Mouse (Mus musculus) mature B cell (primary cell): ENCODE measurements at regions not wholly inside any gene's neighbourhood (a gene's known extent, or its start where the extent isn't known, plus 50 kb on each side); places are given as distances from the start of the nearest gene placed in this dataset.

Experiments
- in situ Hi-C: fragments of 300-500 bp; cut with MboI; formaldehyde crosslinking; loops from 2 replicates; pipeline ENCODE4 v1.14.3; 2019

DNA sequence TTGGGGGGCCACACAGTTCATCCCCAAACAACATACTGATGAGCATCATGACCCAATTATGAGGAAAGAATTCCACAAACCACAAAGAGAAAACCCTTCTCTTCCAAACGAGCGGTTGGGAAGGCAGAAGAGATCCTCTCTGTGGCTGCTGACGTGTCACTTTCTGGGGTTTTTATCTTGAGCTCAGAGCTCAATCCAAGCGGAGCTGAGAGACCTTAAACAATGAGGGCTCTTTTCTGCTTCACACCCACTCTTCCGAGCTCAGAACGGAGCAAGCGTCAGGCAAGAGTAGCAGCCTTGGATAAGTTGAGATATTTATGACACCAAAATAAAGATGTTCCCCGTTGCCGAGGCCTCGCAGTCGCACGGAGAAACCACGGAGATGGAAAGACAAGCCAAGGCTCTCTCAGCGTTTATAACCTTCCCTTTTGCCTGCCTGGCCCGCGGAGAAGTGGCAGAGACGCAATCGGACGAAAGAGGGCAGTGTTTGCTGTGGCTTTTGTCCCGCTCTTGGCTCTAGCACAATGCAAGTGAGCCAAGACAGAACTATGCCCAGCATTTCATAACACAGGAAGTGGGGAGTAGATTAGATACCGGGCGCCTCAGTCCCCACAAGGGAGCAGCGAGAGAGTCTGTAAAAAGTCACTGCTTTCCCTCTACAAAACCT, 100.7 kb downstream of the Chic2 start:
- in situ Hi-C loops = loop anchor here (10.0 kb wide), 1 partner anchor 211 kb away; the partner anchor contains the start of gene Pdgfra

DNA sequence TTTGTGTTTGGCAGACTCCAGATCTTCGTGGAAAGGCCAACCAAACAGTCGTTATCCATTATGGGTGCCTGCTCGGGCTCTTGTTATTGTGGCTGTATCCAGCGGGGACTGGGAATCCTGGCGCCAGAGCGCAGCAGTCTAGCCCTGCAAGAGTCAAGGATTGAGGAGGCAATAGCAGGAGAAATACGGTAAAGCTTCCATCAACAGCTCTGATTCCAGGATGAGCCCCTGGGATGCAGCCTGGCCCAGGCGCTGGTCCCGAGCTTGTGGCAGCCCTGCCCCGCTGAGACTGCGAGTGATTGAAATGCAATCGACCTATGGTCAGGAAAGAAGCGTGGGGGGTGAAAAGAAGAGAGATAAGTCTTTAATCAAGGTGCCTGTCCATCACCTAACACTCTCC, 103.1 kb downstream of the Chic2 start:
- in situ Hi-C loops = loop anchor here (10.0 kb wide), 1 partner anchor 213 kb away; the partner anchor contains the start of gene Pdgfra

DNA sequence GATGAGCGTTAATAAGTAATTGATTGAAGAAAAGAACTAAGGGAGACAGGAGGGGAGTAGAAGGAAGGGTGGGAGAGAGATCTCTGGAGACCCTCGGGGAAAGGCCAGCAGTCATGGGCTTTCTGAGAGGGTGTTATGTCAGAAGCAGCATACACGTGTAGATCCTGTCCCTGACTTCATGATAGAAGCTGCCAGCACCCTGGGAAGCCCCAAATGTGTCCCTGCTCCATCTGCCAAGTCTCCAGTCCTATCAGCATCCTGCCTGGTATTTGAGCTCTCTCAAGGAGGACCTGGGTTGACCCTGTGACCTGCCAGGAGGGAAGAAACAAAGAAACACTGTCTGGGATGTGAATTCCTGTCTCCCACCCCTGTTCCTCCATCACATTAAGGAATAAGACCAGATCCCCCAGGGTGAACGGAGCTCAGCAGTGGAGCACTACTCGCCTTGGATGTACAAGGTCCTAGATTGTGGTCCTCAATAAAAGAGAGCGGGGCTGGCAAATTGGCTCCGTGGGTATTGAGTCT, 107.1 kb downstream of the Chic2 start:
- in situ Hi-C loops = no loop called here

DNA sequence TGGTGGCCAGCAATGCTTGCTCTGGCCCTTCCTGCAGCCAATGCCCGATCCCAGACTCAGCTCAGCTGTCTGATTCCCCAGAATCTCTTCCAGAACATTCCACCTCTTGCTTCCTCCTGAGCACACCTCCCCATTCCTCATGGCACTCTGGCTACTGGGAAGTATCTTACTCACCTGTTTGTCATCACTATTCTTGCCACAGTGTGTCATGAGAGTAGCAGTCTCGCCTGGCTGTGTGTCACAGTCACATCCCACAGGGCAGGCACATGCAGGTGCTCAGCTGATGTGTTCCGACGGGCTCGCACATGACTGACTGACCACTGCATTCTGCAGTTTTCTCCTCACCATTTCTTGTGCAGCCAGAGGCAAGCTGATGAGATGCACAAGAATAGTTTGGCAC, 108.5 kb downstream of the Chic2 start:
- in situ Hi-C loops = no loop called here

DNA sequence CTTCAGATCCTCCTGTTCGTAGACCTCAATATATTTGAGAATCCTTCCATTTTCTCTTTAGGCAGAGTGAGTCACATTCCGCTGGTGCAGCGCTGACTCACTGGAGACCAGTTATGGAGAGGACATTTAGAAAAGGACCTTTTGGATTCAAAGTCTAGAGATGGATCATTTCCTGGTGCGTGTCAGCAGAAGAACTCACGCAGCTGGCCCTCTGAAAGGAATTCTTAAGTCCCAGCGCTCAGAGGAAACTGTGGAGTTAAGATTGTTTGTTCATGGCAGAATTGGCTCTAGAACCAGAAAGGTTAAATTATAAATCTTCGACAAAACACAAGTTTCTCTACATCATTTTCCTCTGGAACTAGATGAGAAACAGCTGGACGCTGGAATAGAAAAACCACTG, 108.9 kb downstream of the Chic2 start:
- in situ Hi-C loops = no loop called here

DNA sequence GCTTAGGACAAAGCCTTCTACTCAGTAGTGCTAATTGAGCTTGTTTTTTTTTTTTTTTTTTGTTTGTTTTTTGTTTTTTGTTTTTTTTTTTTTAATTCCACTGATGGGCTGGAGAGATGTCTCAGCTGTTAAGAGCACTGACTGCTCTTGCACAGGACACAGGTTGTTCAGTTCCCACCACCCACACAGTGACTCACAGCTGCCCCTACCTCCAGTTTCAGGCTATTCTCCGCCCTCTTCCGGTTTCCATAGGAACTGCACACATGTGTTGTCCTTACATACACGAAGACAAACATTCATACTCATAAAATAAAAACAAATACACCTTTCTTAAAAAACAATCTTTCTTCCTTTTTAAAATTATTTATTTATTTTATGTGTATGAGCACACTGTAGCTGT, 111.3 kb downstream of the Chic2 start:
- in situ Hi-C loops = no loop called here

DNA sequence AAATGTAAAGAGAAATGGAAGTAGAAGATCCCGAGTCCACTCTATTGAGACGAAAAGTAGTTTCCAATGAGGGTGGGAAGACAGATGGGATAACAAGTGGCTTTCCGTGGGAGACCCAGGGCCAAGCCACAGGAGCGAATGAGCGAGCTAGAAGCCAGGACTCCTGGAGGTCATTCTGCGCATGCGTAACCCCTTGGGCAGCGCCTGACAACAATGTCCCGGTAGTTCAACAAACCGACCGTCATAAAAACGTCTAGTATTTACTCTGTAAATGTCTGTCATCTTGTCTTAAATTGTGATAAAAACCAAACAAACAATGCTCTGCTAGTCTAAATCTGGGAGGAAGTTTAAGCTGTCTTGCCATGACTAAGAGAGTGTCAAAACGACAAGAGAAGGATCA, 112.4 kb downstream of the Chic2 start:
- in situ Hi-C loops = no loop called here

DNA sequence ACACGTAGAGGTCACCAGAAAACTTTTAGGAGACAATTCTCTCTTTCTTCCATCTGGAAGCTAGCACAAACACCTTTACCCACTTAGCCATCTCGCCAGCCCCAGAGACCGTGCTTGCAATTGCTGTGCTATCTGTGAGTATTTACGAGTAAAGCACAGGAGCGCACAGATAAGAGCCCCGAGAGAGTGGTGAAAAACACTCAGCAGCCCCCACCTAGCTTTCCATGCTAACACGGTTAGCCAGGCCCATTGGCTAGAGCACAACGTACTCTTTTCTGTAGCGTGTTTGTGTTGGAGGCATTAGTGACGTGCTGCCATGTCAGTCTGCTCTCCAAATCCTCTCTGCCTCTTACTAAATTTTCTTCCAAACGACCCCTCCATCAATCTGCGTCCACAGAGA, 112.8 kb downstream of the Chic2 start:
- in situ Hi-C loops = no loop called here

DNA sequence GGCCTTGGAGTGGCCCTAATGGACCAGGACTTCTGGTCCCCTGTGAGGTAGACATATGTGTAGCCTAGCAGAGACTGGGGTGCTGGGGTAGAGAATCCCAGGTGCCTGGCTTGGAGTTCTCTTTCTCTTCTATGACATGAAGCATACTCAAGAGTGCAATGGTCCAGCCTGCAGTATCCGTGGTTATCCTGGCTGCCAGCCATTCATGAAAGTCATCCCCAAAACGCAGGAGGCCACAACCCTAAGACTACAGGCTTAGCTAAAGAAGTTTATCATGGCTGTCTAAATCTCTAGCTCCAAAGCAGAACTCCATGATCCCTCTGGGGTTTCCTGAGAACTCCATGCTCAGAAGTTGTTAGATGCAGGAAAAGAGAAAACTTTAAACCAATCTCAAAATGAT, 117.0 kb downstream of the Chic2 start:
- in situ Hi-C loops = no loop called here

DNA sequence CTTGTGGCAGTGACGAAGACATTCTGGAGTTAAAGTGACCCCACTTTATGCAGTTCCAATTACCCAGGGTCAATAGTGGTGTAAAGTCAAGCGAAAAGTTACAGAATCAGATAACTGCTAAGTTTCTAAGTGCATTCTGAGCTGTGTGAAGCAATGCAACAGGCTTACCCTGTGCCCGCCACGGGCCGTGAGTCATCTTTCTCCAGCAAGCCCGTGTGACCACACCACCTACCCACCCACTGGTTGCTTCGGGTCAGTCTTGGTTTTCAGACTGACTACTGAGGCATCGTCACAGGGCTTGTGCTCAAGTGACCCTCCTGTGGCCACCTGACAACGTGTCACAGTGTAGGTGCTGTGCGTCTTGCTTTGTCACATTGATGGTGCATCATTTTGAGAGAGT, 118.8 kb downstream of the Chic2 start:
- in situ Hi-C loops = no loop called here

DNA sequence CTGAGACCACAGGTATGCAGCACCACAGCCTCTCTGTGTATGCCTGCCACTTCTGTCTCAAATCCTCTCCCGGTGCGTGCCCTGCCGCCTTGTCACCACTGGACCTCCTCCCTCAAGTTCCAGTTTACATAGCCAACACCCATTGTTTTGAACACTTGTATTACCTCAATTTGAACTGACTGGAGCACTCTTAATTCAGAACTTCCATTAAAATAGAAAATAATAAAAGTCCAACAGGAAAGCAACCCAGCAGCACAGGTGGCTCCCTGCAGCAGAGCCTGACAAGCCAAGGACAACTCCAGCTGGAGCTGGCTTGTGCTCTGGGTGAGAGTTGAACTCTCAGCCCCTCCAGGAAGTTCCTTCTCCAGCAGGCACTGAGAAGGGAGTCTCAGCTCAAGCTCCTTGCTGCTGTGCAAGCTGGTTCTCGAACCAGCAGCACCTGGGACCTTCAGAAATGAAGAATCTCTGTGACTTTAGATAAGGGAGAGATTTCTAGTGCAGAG, 120.5 kb downstream of the Chic2 start:
- in situ Hi-C loops = no loop called here

DNA sequence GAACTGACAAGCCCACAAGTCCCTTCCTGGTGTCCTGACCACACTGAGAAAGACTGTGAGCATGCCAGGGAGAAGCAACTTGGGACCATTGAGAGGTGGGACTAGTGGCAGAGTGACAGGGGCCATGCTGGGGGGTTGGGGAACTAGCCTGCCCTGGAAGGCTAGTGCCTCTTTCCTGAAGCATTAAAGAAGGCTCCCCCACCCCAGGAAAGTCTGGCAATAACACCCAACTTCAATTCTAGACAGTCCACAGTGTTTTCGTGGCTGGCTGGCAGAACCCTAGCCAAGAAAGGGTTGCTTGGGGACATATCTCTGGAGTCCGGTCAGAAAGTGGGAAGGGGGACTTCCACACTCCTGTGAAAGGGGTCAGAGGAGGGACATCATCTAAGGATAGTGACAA, 121.2 kb downstream of the Chic2 start:
- in situ Hi-C loops = no loop called here

DNA sequence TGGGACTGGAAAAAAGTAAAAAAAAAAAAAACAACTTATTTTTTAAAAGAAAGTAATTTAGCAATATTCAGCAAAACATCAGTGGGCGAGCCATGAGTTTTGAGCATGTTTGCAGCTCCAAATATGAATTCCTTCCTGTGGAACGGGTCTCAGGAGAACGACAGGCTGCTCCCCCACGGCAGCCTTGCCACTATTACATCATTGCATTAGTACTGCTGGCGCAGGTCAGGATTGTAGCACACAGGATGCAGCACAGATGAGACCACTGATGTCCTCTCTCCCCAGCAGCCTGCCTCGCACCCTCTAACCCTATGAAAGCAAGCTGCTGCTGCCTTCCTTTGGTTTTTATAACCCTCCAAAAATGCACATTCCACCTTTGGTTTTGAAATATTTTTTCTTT, 121.7 kb downstream of the Chic2 start:
- in situ Hi-C loops = no loop called here

DNA sequence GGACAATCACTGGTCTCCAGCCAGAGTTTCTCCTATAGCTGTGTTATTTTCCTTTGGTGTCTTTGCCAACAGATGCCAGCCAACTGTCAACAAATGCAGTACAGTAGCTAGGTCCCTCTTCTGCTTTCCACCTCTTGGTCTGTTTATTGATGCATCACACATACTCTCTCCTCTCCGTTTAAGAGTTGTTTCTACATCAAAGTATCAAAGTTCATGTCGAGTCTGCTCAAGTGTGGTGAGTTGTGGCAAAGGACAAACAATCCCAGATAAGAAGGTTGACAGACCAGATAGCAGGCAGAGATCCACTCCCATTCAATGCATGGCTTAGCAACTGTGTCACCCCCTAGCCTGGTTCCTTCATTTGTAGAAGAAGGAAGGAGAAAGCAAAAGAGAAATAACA, 123.6 kb downstream of the Chic2 start:
- in situ Hi-C loops = no loop called here

DNA sequence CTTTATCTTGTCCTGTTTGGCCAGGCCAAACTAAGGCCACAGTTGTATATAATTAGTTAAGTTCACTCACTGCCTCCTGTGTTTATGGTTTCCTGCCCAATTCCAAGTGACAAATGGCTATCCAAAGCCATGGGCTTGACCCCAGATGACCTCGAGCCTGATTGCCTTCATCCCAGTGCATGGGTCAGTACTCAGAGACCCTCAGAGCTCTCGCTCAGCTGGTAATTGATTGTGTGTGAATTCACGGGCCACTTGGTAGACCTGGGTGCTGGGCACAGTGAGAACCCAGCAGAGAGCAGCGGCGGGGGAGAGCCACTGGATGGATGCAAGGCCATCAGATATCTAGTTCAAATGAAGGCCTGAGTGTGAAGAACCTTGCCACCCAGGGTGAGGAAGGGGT, 124.1 kb downstream of the Chic2 start:
- in situ Hi-C loops = no loop called here

DNA sequence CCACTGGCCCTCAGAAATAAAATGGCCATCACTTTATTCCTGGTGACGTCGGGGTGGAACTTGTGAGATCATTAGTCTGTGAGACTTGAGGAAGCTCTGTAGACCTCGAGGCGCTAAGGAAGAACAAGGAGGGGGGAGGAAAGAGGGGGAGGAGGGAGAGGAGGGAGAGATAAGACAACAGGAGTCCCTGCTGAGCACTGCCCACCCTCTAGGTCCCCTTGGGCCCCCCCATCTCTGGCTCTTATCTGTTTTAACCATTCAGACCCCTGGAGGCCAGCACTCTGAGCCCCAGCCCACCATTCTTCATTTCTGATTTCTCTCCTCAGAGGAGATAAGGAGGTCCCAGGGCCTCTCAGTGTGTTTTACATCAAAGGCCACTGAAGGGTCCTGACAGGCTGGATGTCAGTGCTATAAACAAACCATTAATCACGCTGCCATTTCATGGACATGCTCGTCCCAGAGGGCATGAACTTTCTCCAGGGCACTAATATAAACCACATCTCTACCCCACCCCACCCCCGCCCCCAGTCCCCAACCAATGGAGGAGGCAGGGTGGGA, 139.0 kb downstream of the Chic2 start:
- in situ Hi-C loops = no loop called here

DNA sequence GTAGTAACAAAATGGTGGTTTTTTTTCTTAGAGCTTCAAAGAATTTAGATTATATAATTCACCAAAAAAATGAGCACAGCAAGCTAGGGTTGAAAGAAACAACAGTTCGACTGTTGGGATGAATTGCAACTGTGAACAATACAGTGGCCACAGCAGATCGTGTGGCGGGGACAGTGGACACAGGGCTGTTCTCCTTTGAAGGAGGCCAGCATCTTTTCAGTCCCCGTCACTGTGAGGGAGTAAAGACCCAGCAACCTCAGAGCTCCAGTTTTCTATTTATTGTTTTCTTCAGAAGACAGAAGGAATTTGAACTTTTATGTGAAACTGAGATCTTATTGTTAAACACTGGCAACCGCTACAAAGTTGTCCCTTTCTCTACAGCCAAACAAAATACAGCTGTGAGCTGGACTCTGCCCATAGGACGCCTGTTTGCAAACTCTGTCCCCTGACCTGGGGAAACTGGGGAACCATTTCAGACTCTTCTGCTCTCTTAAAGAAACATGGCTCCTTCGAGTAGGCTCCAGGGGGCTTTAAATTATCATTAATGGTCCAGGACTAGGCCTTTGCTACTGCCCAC, 139.6 kb downstream of the Chic2 start:
- in situ Hi-C loops = no loop called here

DNA sequence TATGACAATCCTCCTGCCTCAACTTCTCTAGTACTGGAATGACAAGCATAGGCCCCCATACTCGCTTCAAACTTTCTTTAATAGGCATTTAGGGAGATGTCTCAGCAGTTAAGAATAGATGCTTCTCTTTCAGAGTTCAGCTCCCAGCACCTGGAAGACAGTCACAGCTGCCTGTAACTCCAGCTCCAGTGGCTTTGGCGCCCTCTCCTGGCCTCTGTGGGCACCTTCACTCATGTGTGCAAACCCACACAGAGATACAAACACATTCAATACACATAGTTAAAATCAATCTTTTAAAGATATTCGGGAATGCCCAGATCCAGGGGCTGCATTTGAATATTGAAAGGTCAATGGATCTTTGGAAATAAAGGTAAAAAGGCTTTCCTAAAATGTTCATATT, 140.2 kb downstream of the Chic2 start:
- in situ Hi-C loops = no loop called here

DNA sequence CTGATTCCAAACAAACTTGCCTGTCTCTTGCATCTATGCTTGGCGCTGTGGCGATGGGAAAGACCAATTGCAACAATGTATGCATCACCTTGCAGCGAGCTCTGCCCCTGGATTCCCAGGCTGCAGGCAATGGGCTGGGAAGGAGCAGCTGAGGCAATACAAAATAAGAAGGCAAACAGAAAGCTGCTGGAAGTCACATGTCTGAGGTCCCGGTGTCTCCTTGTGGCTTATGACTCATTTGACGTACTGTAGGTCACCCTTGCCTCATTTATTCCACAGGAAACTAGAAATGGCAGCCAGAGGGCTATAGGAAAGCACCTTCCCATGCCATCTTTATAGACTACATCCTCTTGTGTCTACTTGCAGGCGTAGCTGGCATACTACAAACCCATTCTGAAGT, 140.9 kb downstream of the Chic2 start:
- in situ Hi-C loops = no loop called here

DNA sequence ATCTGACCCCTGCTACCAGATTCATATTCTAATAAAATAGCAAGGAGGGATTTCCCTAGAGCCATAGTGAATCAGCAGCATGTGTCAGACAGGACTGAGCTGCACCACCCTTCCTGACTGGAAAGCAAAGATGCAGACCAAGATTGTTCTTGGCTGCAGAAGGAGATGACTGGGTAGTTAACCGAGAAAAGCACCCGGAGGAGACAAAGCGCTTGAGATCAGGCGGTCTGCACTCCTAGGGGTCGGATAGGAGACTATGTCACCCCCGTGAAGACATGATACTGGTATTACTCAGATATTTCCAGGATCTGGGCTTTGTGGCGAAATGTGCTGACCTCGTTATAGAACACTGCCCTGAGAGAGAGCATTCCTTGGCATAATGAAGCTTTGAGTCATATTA, 147.4 kb downstream of the Chic2 start:
- in situ Hi-C loops = no loop called here

DNA sequence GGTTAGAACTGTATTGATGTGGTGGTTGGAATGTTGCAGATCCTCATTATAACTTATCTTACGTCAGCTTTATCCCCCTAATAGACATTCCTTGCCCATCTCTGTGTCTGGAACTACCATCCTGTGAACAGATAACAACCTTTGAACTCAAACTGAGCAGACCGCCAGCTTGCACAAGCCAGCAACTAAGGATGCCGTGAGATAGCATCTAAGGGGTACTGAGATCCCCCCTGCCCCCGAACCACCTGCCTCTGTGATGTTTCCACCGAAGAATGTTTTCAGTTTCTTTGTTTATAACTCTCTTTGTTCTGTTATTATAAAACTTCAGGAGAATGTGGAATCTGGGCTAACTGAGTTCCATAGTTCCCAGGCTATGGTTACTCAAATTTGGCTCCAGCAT, 151.3 kb downstream of the Chic2 start:
- in situ Hi-C loops = no loop called here

DNA sequence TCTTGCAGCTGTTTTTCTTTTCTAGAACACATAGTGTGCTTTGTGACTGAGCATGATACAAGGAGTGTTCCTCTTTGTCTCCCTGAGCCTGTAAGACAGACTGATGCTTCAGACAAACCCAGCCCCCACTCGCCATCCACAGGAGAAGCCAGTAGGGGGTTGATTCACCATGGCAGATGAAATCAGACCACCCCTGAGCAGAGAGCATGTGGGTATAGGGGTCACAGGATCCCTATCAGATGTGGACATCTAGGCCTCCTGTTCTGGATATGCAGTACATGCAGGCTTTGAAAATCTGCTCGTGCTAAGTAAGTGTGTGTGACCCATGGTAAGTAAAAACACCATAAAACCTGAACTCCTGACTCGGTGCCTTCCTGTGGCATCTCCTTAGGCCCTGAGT, 153.0 kb downstream of the Chic2 start:
- in situ Hi-C loops = no loop called here

DNA sequence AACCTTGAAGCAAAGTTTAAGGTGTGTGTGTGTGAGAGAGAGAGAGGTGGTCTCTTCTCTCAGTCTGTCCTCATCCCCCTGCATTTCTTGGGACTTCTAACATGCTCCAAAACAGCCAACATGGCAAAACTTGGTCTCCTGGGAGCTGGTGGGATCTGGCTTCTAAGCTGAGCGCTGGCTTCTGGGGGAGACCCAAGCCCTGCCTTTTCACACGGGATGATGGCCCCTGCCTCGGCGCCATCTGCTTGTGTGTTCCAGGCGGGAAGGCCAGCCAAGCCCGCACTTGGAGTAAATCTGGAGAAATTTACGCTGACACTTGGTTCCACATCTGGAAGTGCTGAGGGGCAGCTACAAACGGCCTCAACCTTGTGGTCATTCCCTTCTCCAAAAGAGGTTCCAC, 155.6 kb downstream of the Chic2 start:
- in situ Hi-C loops = no loop called here
